Mouse (Mus musculus) embryonic fibroblast, embryonic 13.5 days (primary cell): Measurements from ENCODE around the gene Hexdc.

Experiments
- CTCF ChIP-seq: IDR thresholded peaks from 2 replicates; pipeline ENCODE4 v1.5.1; 2011; ENCODE audit warnings: mild to moderate bottlenecking, control low read depth, low read length, moderate library complexity, borderline replicate concordance; ENCODE audit not compliant: insufficient read depth
- POLR2A ChIP-seq: IDR thresholded peaks from 2 replicates; pipeline ENCODE4 v1.6.1; 2011; ENCODE audit warnings: low read depth, mild to moderate bottlenecking, control low read depth, low read length, moderate library complexity

DNA sequence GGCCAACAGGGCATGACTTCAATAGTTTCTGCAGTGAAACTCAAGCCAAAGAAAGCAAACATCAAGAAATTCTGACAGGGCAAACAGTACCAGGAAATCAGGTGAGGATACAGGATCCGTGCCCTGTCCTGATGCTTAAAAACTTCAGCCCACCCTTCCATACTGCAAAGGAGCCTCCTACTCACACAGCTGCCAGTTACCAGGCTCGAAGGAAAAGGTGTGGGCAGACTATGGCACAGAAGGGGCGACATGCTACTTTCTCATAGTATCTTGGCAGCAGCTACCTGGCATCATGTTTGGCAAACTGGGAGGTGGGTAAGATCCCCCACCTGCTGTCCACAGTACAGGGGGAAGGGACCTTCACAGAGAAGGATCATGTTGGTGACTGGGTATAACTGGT, 10.8 kb upstream of the Hexdc start:
- no peak for TF ChIP-seq POLR2A
- TF ChIP-seq CTCF, result no peak
